Mouse (Mus musculus): ENCODE data around the gene Kifc5b.
"Not testable (repeated sequence)": the region's sequence is repeated elsewhere in the genome, so short reads cannot be mapped to it uniquely, and the experiment has no call there.

The Kifc5b gene

GRCm38 (mm10) chr17:26916711-26917482 lies at the start of gene Kifc5b:
Kifc5b (plus strand) TSS chr17:26917091.
- peak; percentile 100 for DNase-seq

GRCm38 (mm10) chr17:26868756-26869155 lies 48.1 kb upstream of the Kifc5b start:
- DNase-seq: no peak

GRCm38 (mm10) chr17:26872870-26873269 lies 44.0 kb upstream of the Kifc5b start:
- no peak for DNase-seq

- DNase-seq: no peak
These were observed 43.4 kb upstream of the Kifc5b start for GRCm38 (mm10) chr17:26873502-26873901.

GRCm38 (mm10) chr17:26874542-26874941 lies 42.3 kb upstream of the Kifc5b start:
- no peak for DNase-seq

- DNase-seq: no peak
These were observed 39.0 kb upstream of the Kifc5b start for GRCm38 (mm10) chr17:26877927-26878326.

- no peak for DNase-seq
These were observed 37.7 kb upstream of the Kifc5b start for GRCm38 (mm10) chr17:26879235-26879634.

GRCm38 (mm10) chr17:26882706-26883105 lies 34.2 kb upstream of the Kifc5b start:
- DNase-seq: no peak

GRCm38 (mm10) chr17:26883585-26883984 lies 33.3 kb upstream of the Kifc5b start:
- DNase-seq: no peak

GRCm38 (mm10) chr17:26884995-26885926 lies 31.6 kb upstream of the Kifc5b start:
- peak; percentile 68 to 75 for DNase-seq

- peak; percentile 79 to 84 for DNase-seq
These were observed 30.7 kb upstream of the Kifc5b start for GRCm38 (mm10) chr17:26886047-26886749.

GRCm38 (mm10) chr17:26887926-26888325 lies 29.0 kb upstream of the Kifc5b start:
- no peak for DNase-seq

GRCm38 (mm10) chr17:26892635-26893375 lies 24.1 kb upstream of the Kifc5b start:
- peak in 1 of 2 experiments; percentile 12 for DNase-seq

GRCm38 (mm10) chr17:26893492-26893891 lies 23.4 kb upstream of the Kifc5b start:
- no peak for DNase-seq

- DNase-seq: no peak
These were observed 22.5 kb upstream of the Kifc5b start for GRCm38 (mm10) chr17:26894342-26894741.

GRCm38 (mm10) chr17:26895578-26895977 lies 21.3 kb upstream of the Kifc5b start:
- DNase-seq: peak; percentile 67 to 74

- no peak for DNase-seq
These were observed 16.0 kb upstream of the Kifc5b start for GRCm38 (mm10) chr17:26900916-26901315.

- no peak for DNase-seq
These were observed 12.6 kb upstream of the Kifc5b start for GRCm38 (mm10) chr17:26904320-26904719.

GRCm38 (mm10) chr17:26907506-26907905 lies 9.4 kb upstream of the Kifc5b start:
- peak in 1 of 2 experiments; percentile 10 for DNase-seq

GRCm38 (mm10) chr17:26915248-26915647 lies 1.6 kb upstream of the Kifc5b start:
- no peak for DNase-seq

GRCm38 (mm10) chr17:26917560-26917959 lies 669 bp downstream of the Kifc5b start:
- not testable (repeated sequence) for DNase-seq

- no peak for DNase-seq
These were observed 1.5 kb downstream of the Kifc5b start for GRCm38 (mm10) chr17:26918343-26918742.
